Mouse (Mus musculus): ENCODE measurements around the gene Gxylt2. TPM values are rescaled to one million over a fixed set of nuclear protein-coding genes. Genes with fewer than 3 reads are reported as not detected.

Gxylt2 gene
- polyA plus RNA-seq, 1 experiment from 2014 or later = 0.89 TPM

DNA sequence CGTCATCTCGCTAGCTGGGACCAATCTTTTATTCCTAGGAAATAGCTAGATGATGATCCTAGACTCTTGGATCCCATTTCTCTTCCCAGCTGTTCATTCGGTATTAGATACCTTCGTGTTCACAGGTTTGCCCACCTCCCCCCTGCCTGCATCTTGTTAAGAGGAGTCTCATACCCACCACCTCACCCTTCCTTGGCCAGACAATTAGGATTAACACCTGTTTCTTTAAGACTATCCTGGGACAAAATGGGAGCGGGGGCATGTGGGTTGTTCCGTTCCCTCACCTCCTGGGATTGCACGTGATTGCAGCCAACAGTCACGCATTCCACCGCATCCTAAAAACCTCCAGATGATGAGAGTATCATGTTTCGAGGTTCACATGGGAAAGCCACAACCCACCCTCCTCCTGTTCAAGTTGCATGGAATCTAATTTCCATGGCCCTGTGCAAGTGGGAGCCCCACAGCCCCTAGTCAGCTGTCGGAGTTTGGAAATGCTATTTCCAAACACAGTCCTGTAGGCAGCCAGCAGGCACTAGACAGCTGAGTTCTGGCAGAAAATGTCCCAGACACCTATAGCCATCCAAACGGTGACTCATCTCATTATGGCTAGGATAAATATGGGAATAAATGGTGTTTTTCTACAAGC is 28.0 kb downstream of the Gxylt2 start:
- Histone ChIP-seq H3K4me3 (ENCODE audit: low read depth, low read length) (no peak overlapping the region), H3K9me3 (ENCODE audit: control insufficient read depth, low read length) (no peaks in the 10 kb centered on the region), H3K36me3 (ENCODE audit: control insufficient read depth, insufficient read depth, low read length) (no peaks in the 10 kb centered on the region), H3K9ac (ENCODE audit: low read length) (no peak overlapping the region), H3K27me3 (ENCODE audit: control insufficient read depth, insufficient read depth, low read length) (no peaks in the 10 kb centered on the region), H3K4me2 (replicated peaks; ENCODE audit: low read depth) (peak overlapping the region; percentile 35), H3K4me1 (replicated peaks; ENCODE audit: control insufficient read depth, insufficient read depth) (0 out of 2 replicates have a peak, but pooled peaks cover 2% of the 10 kb centered on the region), H3K27ac (replicated peaks) (no peak overlapping the region)
- no peak for DNase-seq (ENCODE audit: low spot score)
- no peak for TF ChIP-seq CTCF (IDR thresholded peaks at IDR 0.05; ENCODE audit: low read depth)
- TF ChIP-seq EP300 (optimal IDR thresholded peaks at IDR 0.05) = no peak
- 37% methylated on average over 12 of the region's 12 CpGs for WGBS
- ATAC-seq (ENCODE audit: low FRiP score, low TSS enrichment) = peak; percentile 47; the same call in 1 of the 2 replicates

DNA sequence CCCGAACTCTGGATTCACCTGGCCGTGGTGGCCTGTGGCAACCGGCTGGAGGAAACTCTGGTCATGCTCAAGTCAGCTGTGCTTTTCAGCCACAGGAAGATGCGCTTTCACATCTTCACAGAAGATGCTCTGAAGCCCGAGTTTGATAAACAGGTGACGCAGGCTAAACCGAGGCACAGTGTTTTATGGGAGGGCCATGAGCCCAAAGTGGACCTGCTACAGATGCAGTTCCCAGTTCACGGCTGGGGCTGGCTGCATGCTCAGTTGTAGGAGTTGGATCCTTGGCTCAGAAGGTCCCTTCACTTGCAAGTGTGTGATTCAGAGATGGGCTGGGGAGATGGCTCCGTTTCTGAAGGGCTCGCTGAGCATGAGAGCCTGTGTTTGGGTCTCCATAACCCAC is 28.7 kb downstream of the Gxylt2 start:
- Histone ChIP-seq H3K27me3 (ENCODE audit: control insufficient read depth, insufficient read depth, low read length) (no peaks in the 10 kb centered on the region), H3K9ac (ENCODE audit: low read length) (no peak overlapping the region), H3K4me2 (replicated peaks; ENCODE audit: low read depth) (no peak overlapping the region), H3K27ac (replicated peaks) (no peak overlapping the region), H3K4me3 (ENCODE audit: low read depth, low read length) (no peak overlapping the region), H3K4me1 (replicated peaks; ENCODE audit: control insufficient read depth, insufficient read depth) (0 out of 2 replicates have a peak, but pooled peaks cover 2% of the 10 kb centered on the region), H3K36me3 (ENCODE audit: control insufficient read depth, insufficient read depth, low read length) (no peaks in the 10 kb centered on the region), H3K9me3 (ENCODE audit: control insufficient read depth, low read length) (no peaks in the 10 kb centered on the region)
- 88% methylated on average over 10 of the region's 10 CpGs for WGBS
- ATAC-seq (ENCODE audit: low FRiP score, low TSS enrichment) (no peak), DNase-seq (ENCODE audit: low spot score) (no peak)
- TF ChIP-seq CTCF (IDR thresholded peaks at IDR 0.05; ENCODE audit: low read depth) = no peak
- no peak for TF ChIP-seq EP300 (optimal IDR thresholded peaks at IDR 0.05)

DNA sequence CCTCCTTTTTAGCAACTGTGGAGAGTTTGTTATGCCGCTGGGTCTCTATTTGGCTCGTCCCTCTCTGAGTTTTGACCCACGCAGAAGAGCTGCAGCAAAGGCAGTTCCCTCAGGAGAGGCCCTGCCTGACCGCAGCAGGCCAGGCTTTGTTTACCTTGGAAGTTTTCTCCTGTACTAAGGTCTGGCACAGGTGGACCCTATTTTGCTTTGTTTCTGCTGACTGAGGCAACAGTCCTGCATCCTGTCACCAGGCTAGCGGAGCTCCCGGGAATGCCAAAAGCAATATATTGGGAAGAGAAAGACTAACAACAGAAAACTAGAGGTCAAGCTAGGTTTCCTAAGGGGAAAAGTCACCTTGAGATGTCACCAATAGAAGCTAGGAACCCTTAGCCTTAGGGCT is 29.8 kb downstream of the Gxylt2 start:
- 0 out of 2 replicates have a peak, but pooled peaks cover 2% of the 10 kb centered on the region for H3K4me1 ChIP-seq (replicated peaks; ENCODE audit: control insufficient read depth, insufficient read depth)
- no peak overlapping the region for H3K4me2 ChIP-seq (replicated peaks; ENCODE audit: low read depth)
- no peak overlapping the region for H3K4me3 ChIP-seq (ENCODE audit: low read depth, low read length)
- TF ChIP-seq CTCF (IDR thresholded peaks at IDR 0.05; ENCODE audit: low read depth) (no peak), EP300 (optimal IDR thresholded peaks at IDR 0.05) (no peak)
- H3K9me3 ChIP-seq (ENCODE audit: control insufficient read depth, low read length) = no peaks in the 10 kb centered on the region
- H3K27ac ChIP-seq (replicated peaks) = no peak overlapping the region
- no peaks in the 10 kb centered on the region for H3K36me3 ChIP-seq (ENCODE audit: control insufficient read depth, insufficient read depth, low read length)
- no peak overlapping the region for H3K9ac ChIP-seq (ENCODE audit: low read length)
- DNase-seq (ENCODE audit: low spot score) (no peak), ATAC-seq (ENCODE audit: low FRiP score, low TSS enrichment) (no peak)
- 63% methylated on average over 6 of the region's 6 CpGs for WGBS
- no peaks in the 10 kb centered on the region for H3K27me3 ChIP-seq (ENCODE audit: control insufficient read depth, insufficient read depth, low read length)

DNA sequence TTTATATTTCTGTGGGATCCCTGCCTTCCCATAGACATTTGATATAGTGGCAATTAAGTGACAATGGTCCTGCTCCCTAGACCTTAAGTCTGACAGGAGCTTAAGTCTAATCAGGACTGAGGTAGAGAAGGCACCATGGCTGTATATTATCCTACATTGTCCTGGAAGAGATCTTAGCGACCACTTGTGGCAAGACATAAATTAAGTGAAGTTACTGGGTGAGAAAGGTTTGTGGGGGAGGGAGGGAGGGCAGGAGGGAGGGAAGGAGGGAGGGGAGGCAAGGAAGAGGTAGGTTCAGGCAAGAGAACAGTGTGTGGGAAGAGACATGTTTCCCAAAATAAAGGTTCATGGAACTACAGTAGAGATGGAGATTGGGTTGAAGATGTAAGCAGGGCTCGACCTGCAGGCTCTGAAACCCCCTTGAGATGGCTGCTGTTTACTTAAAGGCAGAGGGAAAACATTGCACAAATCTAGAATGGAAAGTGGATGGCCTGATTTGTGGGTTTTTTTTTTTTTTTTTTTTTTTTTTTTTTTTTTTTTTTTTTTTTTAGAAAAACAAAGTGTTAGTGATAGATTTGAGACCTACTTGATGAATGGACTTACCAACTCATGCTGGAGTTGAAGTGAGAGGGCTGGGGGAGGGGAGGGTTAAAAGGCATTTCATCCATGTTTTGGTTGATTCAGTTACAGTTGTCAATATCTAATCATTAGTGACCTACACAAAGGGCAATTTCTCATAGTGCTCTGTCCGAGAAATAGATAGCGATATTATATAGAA is 54.1 kb downstream of the Gxylt2 start:
- no peaks in the 10 kb centered on the region for H3K36me3 ChIP-seq (ENCODE audit: control insufficient read depth, insufficient read depth, low read length)
- no peak overlapping the region for H3K27ac ChIP-seq (replicated peaks)
- no peak overlapping the region for H3K9ac ChIP-seq (ENCODE audit: low read length)
- H3K4me1 ChIP-seq (replicated peaks; ENCODE audit: control insufficient read depth, insufficient read depth) = no peaks in the 10 kb centered on the region
- DNase-seq (ENCODE audit: low spot score) (no peak), ATAC-seq (ENCODE audit: low FRiP score, low TSS enrichment) (no peak)
- no peak for TF ChIP-seq CTCF (IDR thresholded peaks at IDR 0.05; ENCODE audit: low read depth)
- no peak for TF ChIP-seq EP300 (optimal IDR thresholded peaks at IDR 0.05)
- no peaks in the 10 kb centered on the region for H3K9me3 ChIP-seq (ENCODE audit: control insufficient read depth, low read length)
- 71% methylated on average over 4 of the region's 4 CpGs for WGBS
- no peak overlapping the region for H3K4me3 ChIP-seq (ENCODE audit: low read depth, low read length)
- no peak overlapping the region for H3K4me2 ChIP-seq (replicated peaks; ENCODE audit: low read depth)
- no peaks in the 10 kb centered on the region for H3K27me3 ChIP-seq (ENCODE audit: control insufficient read depth, insufficient read depth, low read length)

DNA sequence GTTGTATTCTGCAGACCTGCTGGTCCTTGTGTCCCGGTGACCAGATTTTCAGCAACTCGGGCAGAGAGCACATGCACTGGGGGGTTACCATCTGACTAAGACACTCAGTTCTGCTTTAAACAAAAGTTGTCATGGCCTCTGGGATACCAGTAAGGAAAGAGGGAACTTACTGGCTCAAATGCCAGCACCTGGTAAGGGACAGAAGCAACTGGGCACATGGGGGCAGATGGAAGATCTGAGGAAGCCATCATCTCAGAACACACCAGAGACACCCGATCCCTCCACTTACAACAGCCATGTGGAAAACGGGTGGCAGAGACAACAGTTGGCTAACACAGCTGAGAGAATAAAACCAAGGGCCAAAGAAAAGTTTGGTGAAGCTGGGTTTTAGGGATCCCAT is 63.2 kb downstream of the Gxylt2 start:
- no peak for DNase-seq (ENCODE audit: low spot score)
- H3K9me3 ChIP-seq (ENCODE audit: control insufficient read depth, low read length) = no peaks in the 10 kb centered on the region
- TF ChIP-seq CTCF (IDR thresholded peaks at IDR 0.05; ENCODE audit: low read depth) (no peak), EP300 (optimal IDR thresholded peaks at IDR 0.05) (no peak)
- 80% methylated on average over 4 of the region's 4 CpGs for WGBS
- H3K4me2 ChIP-seq (replicated peaks; ENCODE audit: low read depth) = no peak overlapping the region
- H3K4me3 ChIP-seq (ENCODE audit: low read depth, low read length) = no peak overlapping the region
- H3K9ac ChIP-seq (ENCODE audit: low read length) = no peak overlapping the region
- H3K27me3 ChIP-seq (ENCODE audit: control insufficient read depth, insufficient read depth, low read length) = no peaks in the 10 kb centered on the region
- no peak overlapping the region for H3K27ac ChIP-seq (replicated peaks)
- H3K4me1 ChIP-seq (replicated peaks; ENCODE audit: control insufficient read depth, insufficient read depth) = no peaks in the 10 kb centered on the region
- H3K36me3 ChIP-seq (ENCODE audit: control insufficient read depth, insufficient read depth, low read length) = no peaks in the 10 kb centered on the region
- ATAC-seq (ENCODE audit: low FRiP score, low TSS enrichment) = no peak

DNA sequence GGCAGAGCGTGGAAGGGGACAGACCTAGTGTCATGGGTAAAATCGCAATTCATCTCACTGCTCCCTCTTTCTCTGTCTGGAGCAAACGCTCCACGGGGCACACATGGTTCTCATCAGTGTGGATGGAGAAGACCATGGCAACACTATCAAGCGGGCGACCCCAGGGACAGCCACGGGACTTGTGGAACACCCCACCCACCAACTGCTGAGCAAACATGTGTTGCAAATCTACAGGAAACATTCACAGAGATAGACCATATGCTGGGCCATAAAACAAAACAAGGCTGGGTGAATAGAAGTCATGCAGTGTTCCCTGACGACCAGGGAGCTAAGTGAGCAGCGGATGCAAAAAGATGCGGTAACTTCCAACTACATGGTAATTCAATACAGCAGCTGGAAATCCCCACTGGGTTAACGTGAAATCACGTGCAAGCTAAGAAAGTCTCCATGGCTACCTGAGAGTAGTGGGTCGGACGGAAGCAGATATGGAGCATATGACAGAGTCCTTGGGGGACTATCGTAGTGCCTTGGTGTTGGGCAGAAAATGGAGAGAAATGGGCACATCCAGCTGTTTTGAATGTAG is 71.5 kb downstream of the Gxylt2 start:
- DNase-seq (ENCODE audit: low spot score) (no peak), ATAC-seq (ENCODE audit: low FRiP score, low TSS enrichment) (no peak)
- Histone ChIP-seq H3K27ac (replicated peaks) (no peak overlapping the region), H3K4me3 (ENCODE audit: low read depth, low read length) (no peak overlapping the region), H3K27me3 (ENCODE audit: control insufficient read depth, insufficient read depth, low read length) (no peaks in the 10 kb centered on the region), H3K36me3 (ENCODE audit: control insufficient read depth, insufficient read depth, low read length) (no peaks in the 10 kb centered on the region), H3K9ac (ENCODE audit: low read length) (no peak overlapping the region), H3K4me1 (replicated peaks; ENCODE audit: control insufficient read depth, insufficient read depth) (no peaks in the 10 kb centered on the region), H3K4me2 (replicated peaks; ENCODE audit: low read depth) (no peak overlapping the region), H3K9me3 (ENCODE audit: control insufficient read depth, low read length) (no peaks in the 10 kb centered on the region)
- 84% methylated on average over 15 of the region's 15 CpGs for WGBS
- TF ChIP-seq EP300 (optimal IDR thresholded peaks at IDR 0.05) = no peak
- no peak for TF ChIP-seq CTCF (IDR thresholded peaks at IDR 0.05; ENCODE audit: low read depth)

All from stomach, postnatal 0 days (tissue).